Mouse (Mus musculus): ENCODE data around the gene Ltn1. TPM values are rescaled to one million over a fixed set of nuclear protein-coding genes. Genes with fewer than 3 reads are reported as not detected.

Ltn1 gene
- 20.7 and 25.6 TPM in 2 replicates for polyA plus RNA-seq (2015; fragmentation: Nextera tagmentation; extraction: Ambion mirVana)

DNA sequence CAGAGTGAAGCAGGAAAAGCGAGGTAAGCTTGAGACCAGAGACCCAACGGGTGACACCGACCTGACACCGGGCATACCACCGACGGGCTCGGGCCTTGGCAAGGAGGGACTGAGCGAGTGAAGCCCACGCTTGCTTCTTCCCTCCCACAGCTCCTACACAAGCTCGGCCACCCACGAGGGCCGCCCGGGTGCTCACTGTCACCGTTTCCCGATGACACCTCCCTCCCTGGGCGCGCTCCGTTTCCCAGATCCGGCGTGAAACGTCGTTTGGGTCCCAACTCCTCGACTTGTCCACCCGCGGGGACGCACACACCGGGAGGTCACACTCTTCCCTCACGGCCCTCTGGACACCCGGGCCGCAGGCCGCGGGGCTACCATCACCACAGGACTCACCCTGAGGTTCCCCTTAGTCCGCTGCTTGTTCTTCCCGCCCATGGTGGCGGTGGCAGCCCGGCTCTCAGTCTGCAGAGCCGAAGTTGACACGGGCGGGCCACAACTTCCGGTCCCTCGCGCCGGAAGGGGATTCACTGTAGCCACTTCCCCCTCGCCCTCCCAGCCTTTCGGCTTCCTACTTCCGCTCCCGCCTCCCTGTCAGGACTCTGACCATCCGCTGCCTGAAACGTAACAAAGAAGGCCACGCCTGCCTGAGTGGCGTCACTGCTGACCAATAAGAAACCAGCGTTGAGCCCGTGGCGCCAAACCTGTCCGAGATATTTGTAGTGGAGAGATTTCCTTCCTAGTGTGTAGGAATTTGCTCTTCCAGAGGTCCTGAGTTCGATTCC lies at the start of gene Ltn1:
Gene Ltn1 (minus strand): TSS at position 580 of the 782 bp plus-strand sequence.
- WGBS: under 1% methylated on average over 56 of the region's 56 CpGs
- Histone ChIP-seq H3K27ac (replicated peaks) (peak within 1 kb of the TSS; percentile 20; the same call in 1 of the 2 replicates), H3K27me3 (no peaks in the 10 kb centered on the region), H3K9me3 (no peaks in the 10 kb centered on the region), H3K4me1 (replicated peaks) (peaks cover 23% of the 10 kb centered on the region), H3K9ac (peak within 1 kb of the TSS; percentile 88), H3K36me3 (no peaks in the 10 kb centered on the region), H3K4me2 (peak within 1 kb of the TSS; percentile 92), H3K4me3 (peak within 1 kb of the TSS; percentile 87)
- peak; percentile 99 for ATAC-seq (ENCODE audit: low read depth)

GRCm38 (mm10) chr16:87470579-87470978 lies 38.2 kb upstream of the Ltn1 start:
- Histone ChIP-seq H3K27ac (replicated peaks) (no peak overlapping the region), H3K9me3 (no peaks in the 10 kb centered on the region), H3K4me3 (no peak overlapping the region), H3K4me2 (no peak overlapping the region), H3K4me1 (replicated peaks) (no peaks in the 10 kb centered on the region), H3K36me3 (peaks cover 85% of the 10 kb centered on the region), H3K9ac (no peak overlapping the region), H3K27me3 (no peaks in the 10 kb centered on the region)
- ATAC-seq (ENCODE audit: low read depth): no peak
- WGBS: 91% methylated on average over 4 of the region's 4 CpGs

GRCm38 (mm10) chr16:87458752-87459151 lies 26.3 kb upstream of the Ltn1 start:
- Histone ChIP-seq H3K9ac (no peak overlapping the region), H3K4me3 (no peak overlapping the region), H3K36me3 (peaks cover 42% of the 10 kb centered on the region), H3K9me3 (no peaks in the 10 kb centered on the region), H3K27me3 (no peaks in the 10 kb centered on the region), H3K4me1 (replicated peaks) (peaks cover 24% of the 10 kb centered on the region), H3K27ac (replicated peaks) (no peak overlapping the region), H3K4me2 (no peak overlapping the region)
- ATAC-seq (ENCODE audit: low read depth): no peak
- WGBS: 96% methylated on average over 3 of the region's 3 CpGs

DNA sequence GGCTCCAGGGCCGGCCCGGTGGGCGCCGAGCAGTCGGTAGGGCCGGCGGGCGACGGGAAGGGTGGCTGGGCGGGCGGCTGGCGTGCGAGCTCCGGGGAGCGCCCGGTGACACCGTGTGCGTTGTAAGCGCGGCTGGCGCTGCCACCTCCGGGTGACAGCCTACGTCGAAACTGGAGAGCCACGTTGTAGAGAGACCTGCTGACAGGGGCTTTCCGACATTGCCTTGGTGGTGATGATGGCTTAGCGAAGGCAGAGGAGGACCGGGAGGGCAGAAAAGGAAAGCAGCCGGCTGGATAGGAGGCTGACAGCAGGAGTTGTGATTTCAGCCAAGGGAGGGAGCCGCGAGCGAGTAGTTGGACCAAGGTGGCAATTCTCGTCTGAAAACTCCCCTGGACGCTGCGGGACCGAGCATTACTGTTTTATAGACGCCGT lies 22.8 kb upstream of the Ltn1 start:
- no peaks in the 10 kb centered on the region for H3K9me3 ChIP-seq
- H3K4me2 ChIP-seq: peak overlapping the region; percentile 97
- no peaks in the 10 kb centered on the region for H3K27me3 ChIP-seq
- peak; percentile 30 for ATAC-seq (ENCODE audit: low read depth)
- WGBS: under 1% methylated on average over 38 of the region's 38 CpGs
- peaks cover 24% of the 10 kb centered on the region for H3K4me1 ChIP-seq (replicated peaks)
- peaks cover 15% of the 10 kb centered on the region; the same call in 1 of the 2 replicates for H3K36me3 ChIP-seq
- peak overlapping the region; percentile 88 for H3K9ac ChIP-seq
- H3K4me3 ChIP-seq: peak overlapping the region; percentile 83
- H3K27ac ChIP-seq (replicated peaks): peak overlapping the region; percentile 85

DNA sequence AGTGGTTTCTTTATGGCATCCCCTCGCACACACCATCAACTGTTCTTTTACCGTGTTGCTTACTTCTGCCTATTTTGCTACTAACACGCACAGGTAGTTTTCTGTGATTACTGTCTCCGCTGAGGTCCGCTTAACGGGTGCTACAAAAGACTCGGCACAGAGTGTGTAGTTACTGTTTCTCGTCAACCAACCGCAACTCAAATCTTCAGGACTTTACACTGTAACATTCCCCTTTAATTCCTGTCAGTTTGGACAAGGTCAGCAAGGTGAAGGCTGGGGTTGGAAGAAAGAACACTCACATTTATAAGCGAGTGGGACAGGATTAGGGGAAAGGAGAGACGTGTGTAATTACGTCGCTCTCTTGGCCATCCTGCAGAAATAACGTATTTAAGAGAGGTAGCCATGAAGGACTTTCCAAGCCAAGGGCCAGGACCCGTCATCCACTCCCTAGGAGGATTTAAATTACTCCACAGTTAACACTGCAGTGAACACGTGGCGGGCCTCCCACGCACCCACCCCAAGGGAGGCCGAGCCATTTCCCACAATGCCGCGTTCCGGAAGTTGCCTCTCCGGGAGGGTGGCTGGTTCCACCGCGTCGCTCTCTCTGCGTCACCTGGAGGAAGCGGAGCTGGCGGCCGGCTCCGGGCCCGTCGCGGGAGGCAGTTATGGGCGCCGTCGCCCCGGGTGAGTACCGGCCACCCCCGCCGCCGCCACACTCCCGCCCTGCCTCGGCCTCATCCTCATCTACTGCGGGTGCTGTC lies 22.2 kb upstream of the Ltn1 start, which contains the start of gene Usp16:
Gene Usp16 (plus strand): TSS at position 285 of the 761 bp plus-strand sequence.
- H3K9me3 ChIP-seq: no peaks in the 10 kb centered on the region
- no peaks in the 10 kb centered on the region for H3K27me3 ChIP-seq
- peak within 1 kb of the TSS; percentile 88 for H3K9ac ChIP-seq
- WGBS: 9% methylated on average over 45 of the region's 45 CpGs
- peak within 1 kb of the TSS; percentile 83 for H3K4me3 ChIP-seq
- peaks cover 12% of the 10 kb centered on the region; the same call in 1 of the 2 replicates for H3K36me3 ChIP-seq
- H3K4me2 ChIP-seq: peak within 1 kb of the TSS; percentile 97
- H3K27ac ChIP-seq (replicated peaks): peak within 1 kb of the TSS; percentile 85
- peak; percentile 98 for ATAC-seq (ENCODE audit: low read depth)
- peaks cover 24% of the 10 kb centered on the region for H3K4me1 ChIP-seq (replicated peaks)

DNA sequence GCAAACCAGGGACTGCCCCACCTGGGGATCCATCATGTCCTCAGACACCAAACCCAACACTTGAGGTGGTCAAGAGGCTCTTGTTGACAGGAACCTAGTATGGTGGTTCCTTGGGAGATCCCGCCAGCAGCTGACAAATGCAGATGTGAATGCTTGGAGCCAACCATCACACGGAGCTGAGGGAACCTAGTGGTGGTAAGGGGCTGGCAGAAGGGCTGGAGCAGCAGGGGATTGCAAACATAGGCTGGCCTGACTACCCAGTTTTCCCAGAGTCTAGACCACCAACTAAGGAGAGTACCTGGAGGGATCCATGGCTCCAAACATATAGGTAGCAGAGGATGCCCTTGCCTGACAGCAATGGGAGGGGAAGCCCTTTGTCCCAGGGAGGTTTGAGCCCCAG lies 20.8 kb upstream of the Ltn1 start:
- no peak overlapping the region for H3K4me2 ChIP-seq
- peaks cover 24% of the 10 kb centered on the region for H3K4me1 ChIP-seq (replicated peaks)
- H3K36me3 ChIP-seq: 0 out of 2 replicates have a peak, but pooled peaks cover under 1% of the 10 kb centered on the region
- 95% methylated on average over 2 of the region's 2 CpGs for WGBS
- no peak overlapping the region for H3K27ac ChIP-seq (replicated peaks)
- ATAC-seq (ENCODE audit: low read depth): no peak
- no peak overlapping the region for H3K4me3 ChIP-seq
- H3K9me3 ChIP-seq: no peaks in the 10 kb centered on the region
- H3K9ac ChIP-seq: no peak overlapping the region
- no peaks in the 10 kb centered on the region for H3K27me3 ChIP-seq

GRCm38 (mm10) chr16:87445528-87445927 lies 13.1 kb upstream of the Ltn1 start:
- Histone ChIP-seq H3K9ac (no peak overlapping the region), H3K36me3 (no peaks in the 10 kb centered on the region), H3K4me1 (replicated peaks) (peaks cover 12% of the 10 kb centered on the region), H3K9me3 (no peaks in the 10 kb centered on the region), H3K27ac (replicated peaks) (no peak overlapping the region), H3K27me3 (peaks cover 9% of the 10 kb centered on the region; the same call in 1 of the 2 replicates), H3K4me2 (no peak overlapping the region), H3K4me3 (no peak overlapping the region)
- no peak for ATAC-seq (ENCODE audit: low read depth)
- 94% methylated on average over 3 of the region's 3 CpGs for WGBS

GRCm38 (mm10) chr16:87445110-87445509 lies 12.7 kb upstream of the Ltn1 start:
- Histone ChIP-seq H3K9me3 (no peaks in the 10 kb centered on the region), H3K4me3 (no peak overlapping the region), H3K27me3 (peaks cover 9% of the 10 kb centered on the region; the same call in 1 of the 2 replicates), H3K9ac (no peak overlapping the region), H3K27ac (replicated peaks) (no peak overlapping the region), H3K36me3 (no peaks in the 10 kb centered on the region), H3K4me2 (no peak overlapping the region), H3K4me1 (replicated peaks) (peaks cover 12% of the 10 kb centered on the region)
- ATAC-seq (ENCODE audit: low read depth): no peak

GRCm38 (mm10) chr16:87444071-87444470 lies 11.7 kb upstream of the Ltn1 start:
- Histone ChIP-seq H3K4me1 (replicated peaks) (peaks cover 17% of the 10 kb centered on the region), H3K9ac (no peak overlapping the region), H3K4me2 (no peak overlapping the region), H3K27ac (replicated peaks) (no peak overlapping the region), H3K36me3 (no peaks in the 10 kb centered on the region), H3K4me3 (no peak overlapping the region), H3K27me3 (peaks cover 9% of the 10 kb centered on the region; the same call in 1 of the 2 replicates), H3K9me3 (no peaks in the 10 kb centered on the region)
- ATAC-seq (ENCODE audit: low read depth): no peak
- 48% methylated on average over 1 of the region's 1 CpGs for WGBS

DNA sequence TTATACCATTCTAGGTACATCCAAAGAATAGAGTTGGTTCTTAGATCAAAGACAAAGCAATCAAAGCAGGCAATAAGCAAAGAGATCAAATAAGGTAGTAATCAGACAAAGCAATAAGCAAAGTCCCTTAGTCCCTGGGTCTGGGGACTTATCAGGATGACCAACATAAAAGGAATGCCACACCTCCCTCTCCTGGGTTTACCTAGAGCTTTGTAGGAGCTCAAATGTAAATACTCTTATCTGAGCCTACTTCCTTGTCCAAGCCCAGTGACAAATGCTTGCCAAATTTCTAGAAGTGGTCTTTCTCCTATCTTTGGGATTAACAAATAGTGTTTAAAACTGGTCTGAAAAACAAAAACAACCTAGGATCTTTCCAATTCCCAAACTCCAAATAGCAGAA lies 10.8 kb upstream of the Ltn1 start:
- Histone ChIP-seq H3K9ac (no peak overlapping the region), H3K9me3 (no peaks in the 10 kb centered on the region), H3K4me3 (no peak overlapping the region), H3K36me3 (no peaks in the 10 kb centered on the region), H3K27me3 (peaks cover 9% of the 10 kb centered on the region; the same call in 1 of the 2 replicates), H3K4me2 (no peak overlapping the region), H3K4me1 (replicated peaks) (peaks cover 17% of the 10 kb centered on the region), H3K27ac (replicated peaks) (no peak overlapping the region)
- no peak for ATAC-seq (ENCODE audit: low read depth)

- H3K9ac ChIP-seq: no peak overlapping the region
- ATAC-seq (ENCODE audit: low read depth): no peak
- H3K9me3 ChIP-seq: no peaks in the 10 kb centered on the region
- WGBS: 50% methylated on average over 5 of the region's 5 CpGs
- no peaks in the 10 kb centered on the region for H3K36me3 ChIP-seq
- H3K4me1 ChIP-seq (replicated peaks): peaks cover 17% of the 10 kb centered on the region
- no peak overlapping the region for H3K27ac ChIP-seq (replicated peaks)
- no peak overlapping the region for H3K4me3 ChIP-seq
- H3K27me3 ChIP-seq: peaks cover 9% of the 10 kb centered on the region; the same call in 1 of the 2 replicates
- H3K4me2 ChIP-seq: no peak overlapping the region
Observed at GRCm38 (mm10) chr16:87442291-87442690, 9.9 kb upstream of the Ltn1 start.

DNA sequence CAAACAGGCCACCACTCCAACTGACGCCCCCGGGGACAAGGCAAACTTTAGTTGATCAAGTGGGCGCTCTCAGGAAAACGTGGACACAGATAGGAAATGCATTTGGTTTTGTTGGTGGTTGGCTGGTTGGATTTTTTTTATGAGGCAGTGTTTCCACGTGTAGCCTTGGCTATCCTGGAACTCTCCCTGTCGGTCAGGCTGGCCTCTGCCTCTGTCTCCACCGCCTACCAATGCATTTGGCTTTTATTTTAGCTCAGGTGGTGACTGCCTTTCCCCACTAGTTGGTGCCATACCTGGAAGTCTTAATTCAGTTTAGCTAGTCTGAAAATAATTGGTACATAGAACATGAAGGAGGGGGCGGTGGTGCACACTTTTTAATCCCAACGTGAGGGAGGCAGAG lies 8.7 kb upstream of the Ltn1 start:
- 0 out of 2 replicates have a peak overlapping the region, but pooled peaks have one; percentile 95 for H3K27ac ChIP-seq (replicated peaks)
- 28% methylated on average over 9 of the region's 9 CpGs for WGBS

More for the DNA sequence above, 8.7 kb upstream of the Ltn1 start:
- H3K4me3 ChIP-seq: peak overlapping the region; percentile 69
- no peaks in the 10 kb centered on the region for H3K36me3 ChIP-seq
- peaks cover 17% of the 10 kb centered on the region for H3K4me1 ChIP-seq (replicated peaks)
- ATAC-seq (ENCODE audit: low read depth): 0 out of 2 replicates have a peak, but pooled peaks have one; percentile 1
- H3K27me3 ChIP-seq: peaks cover 6% of the 10 kb centered on the region; the same call in 1 of the 2 replicates
- H3K9ac ChIP-seq: peak overlapping the region; percentile 87
- H3K9me3 ChIP-seq: no peaks in the 10 kb centered on the region
- peak overlapping the region; percentile 71 for H3K4me2 ChIP-seq

All from neural tube, embryonic 13.5 days (tissue).